Mouse (Mus musculus) heart, embryonic 13.5 days (tissue): ENCODE measurements around the gene Sox6. TPM values are rescaled to one million over a fixed set of nuclear protein-coding genes. Genes with fewer than 3 reads are reported as not detected.

ENCODE experiments used
- ATAC-seq: fragments of 200-750 bp; cut with Nextera tagmentation; 2 replicates; pipeline ENCODE4 v1.8.0; 2017; ENCODE audit warnings: moderate TSS enrichment; ENCODE audit not compliant: insufficient number of reproducible peaks, low FRiP score, low TSS enrichment; ENCODE audit errors: extremely low read depth
- H3K27ac ChIP-seq: fragments of 300-500 bp; sonication (generic); replicated peaks from 2 replicates; pipeline ENCODE4 v1.5.1; 2015; ENCODE audit warnings: moderate library complexity, mild to moderate bottlenecking, inconsistent platforms
- H3K27me3 ChIP-seq: fragments of 300-500 bp; sonication (generic); replicated peaks from 2 replicates; pipeline ENCODE4 v1.6.1; 2015; ENCODE audit warnings: mild to moderate bottlenecking, inconsistent platforms
- H3K36me3 ChIP-seq: fragments of 300-500 bp; sonication (generic); 2 replicates; pipeline ENCODE4 v1.6.1; 2015; ENCODE audit warnings: mild to moderate bottlenecking, inconsistent platforms
- H3K4me1 ChIP-seq: fragments of 300-500 bp; sonication (generic); 2 replicates; pipeline ENCODE4 v1.6.1; 2015; ENCODE audit warnings: inconsistent platforms
- H3K4me2 ChIP-seq: fragments of 300-500 bp; sonication (generic); 2 replicates; pipeline ENCODE4 v1.6.1; 2015; ENCODE audit warnings: inconsistent platforms, mild to moderate bottlenecking, moderate library complexity
- H3K4me3 ChIP-seq: fragments of 300-500 bp; sonication (generic); 2 replicates; pipeline ENCODE4 v1.5.1; 2015; ENCODE audit warnings: moderate library complexity, mild to moderate bottlenecking, inconsistent platforms
- H3K9ac ChIP-seq: fragments of 300-500 bp; sonication (generic); 2 replicates; pipeline ENCODE4 v1.6.1; 2015; ENCODE audit warnings: inconsistent platforms, mild to moderate bottlenecking, moderate library complexity
- H3K9me3 ChIP-seq: fragments of 300-500 bp; sonication (generic); 2 replicates; pipeline ENCODE4 v1.6.1; 2016; ENCODE audit warnings: inconsistent platforms
- WGBS: fragments of 180-500 bp; shearing (Covaris S2); methylation state at CpG from one replicate; pipeline ENCODE4 v1.1.7; 2015; ENCODE audit warnings: mixed read lengths; 5-methylcytosine and 5-hydroxymethylcytosine counted together
- polyA plus RNA-seq: library from polyadenylated mRNA; unstranded; fragments of >200 nt; fragmentation: Nextera tagmentation; extraction: Ambion mirVana; gene quantifications from 2 replicates; pipeline ENCODE4 v1.2.1, GENCODE M21; 2015

Gene Sox6
- polyA plus RNA-seq, 1 experiment from 2014 or later = 27.2 TPM

DNA sequence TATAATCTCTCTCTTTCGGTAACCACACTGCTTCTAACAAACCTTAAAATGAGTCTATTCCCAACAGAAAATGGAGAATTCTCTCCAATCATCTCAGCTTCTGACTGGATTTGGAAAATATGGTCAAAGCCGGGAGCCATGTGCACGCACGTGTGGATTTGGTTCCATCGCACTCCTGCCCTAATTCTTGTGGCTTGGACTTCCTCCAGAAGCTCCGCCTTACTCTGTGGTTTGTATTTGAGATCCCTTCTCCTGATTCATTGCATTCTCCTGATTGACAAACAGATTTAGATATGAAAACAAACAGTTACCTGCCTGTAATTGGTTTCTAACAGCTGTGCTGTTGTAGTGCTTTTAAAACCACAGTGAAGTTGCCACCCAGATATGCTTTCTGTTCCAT lies 351.9 kb downstream of the Sox6 start:
- Histone ChIP-seq H3K27me3 (no peaks in the 10 kb centered on the region), H3K4me2 (no peak overlapping the region), H3K4me1 (peaks cover 7% of the 10 kb centered on the region; the same call in 1 of the 2 replicates), H3K36me3 (no peaks in the 10 kb centered on the region), H3K9me3 (no peaks in the 10 kb centered on the region), H3K9ac (no peak overlapping the region), H3K27ac (no peak overlapping the region), H3K4me3 (no peak overlapping the region)
- 81% methylated on average over 6 of the region's 6 CpGs for WGBS
- no peak for ATAC-seq

DNA sequence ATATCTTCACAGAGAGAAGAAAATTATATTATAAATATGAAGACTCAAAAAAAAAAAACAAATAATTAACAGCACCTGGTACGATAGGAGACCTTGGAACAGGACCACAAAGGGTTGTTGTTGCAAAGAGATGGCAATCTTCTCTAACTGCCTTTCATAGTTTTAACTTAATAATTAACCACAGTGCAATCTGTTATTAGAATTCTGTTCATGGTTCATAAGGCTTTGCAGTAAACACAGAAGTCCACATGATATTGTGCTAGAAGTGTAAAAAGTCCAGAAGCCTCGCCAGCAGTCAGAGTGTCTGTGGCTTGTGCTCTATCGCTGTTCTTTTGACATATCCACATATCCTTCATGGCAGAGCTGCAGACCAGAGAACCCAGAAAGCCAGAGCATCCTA lies 354.5 kb downstream of the Sox6 start:
- WGBS = 82% methylated on average over 3 of the region's 3 CpGs

DNA sequence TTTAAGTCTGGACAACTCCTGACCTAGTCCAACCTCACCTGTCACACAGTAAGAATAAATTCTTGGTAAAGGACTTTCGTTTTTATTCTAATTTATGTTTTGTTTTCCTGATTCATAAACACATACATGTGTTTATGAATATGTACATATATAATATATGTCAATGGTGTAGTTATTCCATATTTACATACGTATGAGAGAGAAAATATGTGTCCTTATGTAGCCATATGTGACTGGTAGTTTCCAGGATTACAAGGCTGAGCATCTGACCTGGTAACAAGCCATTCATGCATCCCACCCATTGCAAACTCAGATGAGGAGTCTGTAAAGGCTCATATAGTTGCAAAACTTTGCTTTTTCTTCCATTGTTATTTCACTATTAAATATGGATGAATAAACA lies 366.8 kb downstream of the Sox6 start:
- H3K4me1 ChIP-seq = peaks cover 30% of the 10 kb centered on the region
- no peak overlapping the region for H3K9ac ChIP-seq
- H3K4me3 ChIP-seq = no peak overlapping the region
- no peaks in the 10 kb centered on the region for H3K27me3 ChIP-seq
- WGBS = 76% methylated on average over 2 of the region's 2 CpGs
- no peak for ATAC-seq
- no peaks in the 10 kb centered on the region for H3K9me3 ChIP-seq
- H3K27ac ChIP-seq = no peak overlapping the region
- no peak overlapping the region for H3K4me2 ChIP-seq
- no peaks in the 10 kb centered on the region for H3K36me3 ChIP-seq

More for the DNA sequence above, 354.5 kb downstream of the Sox6 start:
- no peak for ATAC-seq
- no peak overlapping the region for H3K4me3 ChIP-seq
- no peak overlapping the region for H3K27ac ChIP-seq
- H3K27me3 ChIP-seq = no peaks in the 10 kb centered on the region
- H3K9ac ChIP-seq = no peak overlapping the region
- H3K4me1 ChIP-seq = peaks cover 7% of the 10 kb centered on the region; the same call in 1 of the 2 replicates
- no peak overlapping the region for H3K4me2 ChIP-seq
- no peaks in the 10 kb centered on the region for H3K9me3 ChIP-seq
- no peaks in the 10 kb centered on the region for H3K36me3 ChIP-seq

DNA sequence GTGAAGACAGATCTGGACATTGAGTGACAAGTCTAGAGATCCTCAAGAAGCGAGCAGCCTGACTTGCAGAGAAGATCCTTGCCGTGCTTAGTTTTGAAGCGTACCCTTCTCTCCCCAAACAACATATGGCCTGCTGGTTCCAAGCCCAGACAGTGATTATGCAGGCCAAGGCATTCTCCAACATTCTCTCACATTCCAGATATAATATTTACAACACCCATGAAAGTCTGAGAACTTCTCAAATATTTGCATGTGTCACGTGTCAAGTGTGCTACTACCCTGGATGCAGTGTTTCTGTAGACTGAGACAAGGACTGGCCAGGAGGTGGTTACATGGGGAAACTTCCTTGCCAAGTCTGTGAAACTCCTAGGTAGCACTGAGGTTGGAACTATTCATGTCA lies 367.3 kb downstream of the Sox6 start:
- Histone ChIP-seq H3K4me1 (peaks cover 35% of the 10 kb centered on the region), H3K4me3 (no peak overlapping the region), H3K27me3 (no peaks in the 10 kb centered on the region), H3K36me3 (no peaks in the 10 kb centered on the region), H3K9me3 (no peaks in the 10 kb centered on the region), H3K4me2 (no peak overlapping the region), H3K27ac (no peak overlapping the region), H3K9ac (no peak overlapping the region)
- ATAC-seq = no peak
- 71% methylated on average over 4 of the region's 4 CpGs for WGBS

DNA sequence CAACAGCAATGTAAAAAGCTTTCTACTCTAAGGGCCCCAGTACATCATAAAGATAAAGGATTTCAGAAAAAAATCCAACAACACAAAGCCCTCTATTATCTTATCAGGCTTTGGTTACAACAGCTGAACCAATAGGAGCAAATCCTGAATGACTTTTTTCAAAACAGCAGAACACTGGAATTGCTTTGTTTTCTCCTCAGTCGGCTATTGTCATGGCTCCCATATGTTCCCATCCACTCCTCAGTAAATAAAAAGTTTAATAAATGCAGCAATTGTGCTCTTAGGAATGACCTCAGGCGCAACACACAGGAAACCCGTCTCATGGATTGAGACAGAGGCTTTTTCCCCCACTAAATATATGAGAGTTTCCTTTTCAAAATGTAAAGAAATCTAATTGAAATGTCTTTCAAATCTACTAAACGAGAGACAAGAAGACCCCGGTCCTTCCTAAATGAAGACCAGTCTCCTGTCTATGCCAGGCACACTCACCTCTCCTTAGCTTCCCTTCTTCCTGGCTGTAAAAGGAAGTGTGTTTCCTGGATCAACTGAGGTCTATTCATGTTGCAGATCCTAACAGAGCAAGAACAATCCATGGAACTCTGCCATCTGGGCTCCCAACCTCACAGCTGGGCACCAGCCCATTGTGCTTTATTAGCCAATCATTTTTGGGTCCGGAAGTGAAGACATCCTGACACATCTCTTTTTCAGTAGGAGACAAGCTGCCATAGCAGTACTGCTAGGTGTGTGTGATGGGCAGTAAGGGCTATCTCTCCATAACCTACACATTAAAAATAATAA lies 369.2 kb downstream of the Sox6 start:
- peaks cover 36% of the 10 kb centered on the region for H3K4me1 ChIP-seq
- H3K4me3 ChIP-seq = no peak overlapping the region
- no peaks in the 10 kb centered on the region for H3K27me3 ChIP-seq
- H3K9ac ChIP-seq = no peak overlapping the region
- H3K4me2 ChIP-seq = no peak overlapping the region
- no peaks in the 10 kb centered on the region for H3K9me3 ChIP-seq
- WGBS = 58% methylated on average over 6 of the region's 6 CpGs
- ATAC-seq = no peak
- H3K36me3 ChIP-seq = no peaks in the 10 kb centered on the region
- H3K27ac ChIP-seq = peak overlapping the region; percentile 49; the same call in 1 of the 2 replicates

DNA sequence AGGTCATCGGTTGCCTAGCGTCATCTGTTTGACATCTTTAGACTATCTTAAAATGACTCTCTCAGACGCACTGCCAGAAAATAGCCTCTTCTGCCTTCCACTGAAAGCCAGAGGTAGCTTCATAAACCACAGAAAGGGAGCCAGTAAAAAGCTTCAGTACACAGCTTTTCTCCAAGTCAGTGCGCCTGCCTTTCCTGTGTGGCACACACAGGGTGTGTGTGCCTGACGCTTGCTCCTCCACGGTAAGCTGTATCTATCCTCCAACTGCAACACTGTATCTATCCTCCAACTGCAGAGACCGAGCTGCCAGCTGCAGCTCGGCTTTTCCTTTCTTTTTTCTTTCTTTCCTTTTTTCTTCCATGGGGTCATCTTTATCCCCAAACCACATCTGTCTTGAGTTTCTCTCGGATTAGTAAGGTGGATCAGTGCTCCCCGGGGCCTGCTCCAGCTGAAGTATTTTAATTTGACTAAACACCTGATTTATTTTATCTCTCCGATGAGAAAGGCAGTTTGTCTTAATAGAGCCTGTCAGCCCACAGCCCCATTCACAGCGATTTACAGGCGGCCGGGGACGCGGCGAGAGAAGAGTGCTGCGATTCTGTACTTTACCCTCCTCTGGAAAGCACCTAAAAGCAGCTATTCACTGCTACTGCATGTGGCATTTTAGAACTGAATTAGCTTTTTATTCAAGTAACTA lies 371.8 kb downstream of the Sox6 start:
- no peak for ATAC-seq
- WGBS = 38% methylated on average over 18 of the region's 18 CpGs

DNA sequence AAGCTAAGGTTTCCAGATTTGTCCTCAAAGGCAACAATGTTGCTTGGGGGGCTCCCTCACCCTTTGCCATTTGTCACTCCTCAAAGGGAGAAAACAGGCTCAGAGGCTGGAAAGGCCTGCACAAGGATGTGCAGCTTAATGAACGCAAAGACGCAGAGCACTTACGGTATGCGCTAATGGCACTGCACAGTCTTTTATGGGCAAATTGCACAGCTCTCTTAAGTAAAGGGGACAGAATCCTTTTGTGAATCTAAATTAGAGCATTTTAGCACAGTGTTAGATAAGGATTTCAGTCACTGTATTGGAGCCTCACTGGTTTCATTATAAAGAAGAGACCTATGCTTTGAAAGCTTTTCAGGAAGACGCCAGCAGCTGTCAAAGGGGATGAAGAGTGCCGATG lies 375.2 kb downstream of the Sox6 start:
- H3K4me2 ChIP-seq = no peak overlapping the region
- no peaks in the 10 kb centered on the region for H3K36me3 ChIP-seq
- H3K4me1 ChIP-seq = peaks cover 26% of the 10 kb centered on the region
- no peaks in the 10 kb centered on the region for H3K27me3 ChIP-seq
- no peaks in the 10 kb centered on the region for H3K9me3 ChIP-seq
- no peak overlapping the region for H3K27ac ChIP-seq
- no peak overlapping the region for H3K9ac ChIP-seq
- WGBS = 66% methylated on average over 6 of the region's 6 CpGs
- ATAC-seq = no peak
- H3K4me3 ChIP-seq = no peak overlapping the region

More for the DNA sequence above, 371.8 kb downstream of the Sox6 start:
- no peaks in the 10 kb centered on the region for H3K27me3 ChIP-seq
- H3K4me3 ChIP-seq = peak overlapping the region; percentile 40
- no peaks in the 10 kb centered on the region for H3K36me3 ChIP-seq
- peak overlapping the region; percentile 34; the same call in 1 of the 2 replicates for H3K27ac ChIP-seq
- H3K9me3 ChIP-seq = no peaks in the 10 kb centered on the region
- peaks cover 34% of the 10 kb centered on the region for H3K4me1 ChIP-seq
- H3K4me2 ChIP-seq = peak overlapping the region; percentile 63
- H3K9ac ChIP-seq = peak overlapping the region; percentile 71

DNA sequence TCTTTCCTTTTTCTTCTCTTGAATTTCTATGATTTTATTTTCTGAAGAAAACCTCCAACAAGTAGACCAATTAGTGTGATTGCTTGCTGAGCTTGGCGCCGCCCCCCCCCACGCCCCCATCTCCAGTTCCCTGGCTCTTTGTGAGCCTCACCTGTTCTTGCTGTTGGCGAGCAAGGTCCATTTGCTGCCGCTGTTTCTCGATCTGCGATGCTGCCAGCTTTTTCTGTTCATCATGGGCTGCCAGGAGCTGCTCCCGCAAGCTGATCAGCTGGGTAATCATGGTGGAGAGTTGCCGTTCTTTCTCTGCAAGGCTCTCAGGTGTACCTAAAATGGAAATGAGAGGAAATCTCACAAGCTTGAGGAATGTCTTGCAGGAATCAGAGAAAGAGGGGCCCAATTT lies 376.5 kb downstream of the Sox6 start:
- ATAC-seq = no peak
- 83% methylated on average over 9 of the region's 9 CpGs for WGBS
- H3K27me3 ChIP-seq = no peaks in the 10 kb centered on the region
- no peak overlapping the region for H3K4me2 ChIP-seq
- no peaks in the 10 kb centered on the region for H3K9me3 ChIP-seq
- H3K4me3 ChIP-seq = no peak overlapping the region
- H3K9ac ChIP-seq = no peak overlapping the region
- H3K4me1 ChIP-seq = peaks cover 15% of the 10 kb centered on the region
- H3K27ac ChIP-seq = no peak overlapping the region
- H3K36me3 ChIP-seq = no peaks in the 10 kb centered on the region

DNA sequence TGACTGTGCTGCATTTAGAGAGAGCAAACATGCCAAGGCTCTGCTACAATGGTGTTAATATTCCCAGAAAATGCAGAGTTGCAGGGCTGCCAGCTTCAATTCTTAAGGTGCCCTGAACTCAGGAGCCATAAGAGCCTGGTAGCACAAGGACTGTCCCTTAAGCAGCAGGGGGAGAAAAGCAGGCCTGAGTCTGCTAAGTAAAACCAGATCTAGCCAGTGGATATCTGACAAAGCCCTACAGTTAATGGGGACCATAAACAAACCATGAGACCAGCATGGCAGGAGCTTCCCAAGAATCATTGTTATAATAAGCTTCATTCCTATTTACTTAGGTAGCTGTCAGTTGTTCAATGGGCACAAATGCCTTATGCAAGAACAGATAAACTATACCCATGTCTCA lies 391.9 kb downstream of the Sox6 start:
- no peaks in the 10 kb centered on the region for H3K27me3 ChIP-seq
- no peak overlapping the region for H3K4me2 ChIP-seq
- H3K4me3 ChIP-seq = no peak overlapping the region
- H3K27ac ChIP-seq = no peak overlapping the region
- H3K4me1 ChIP-seq = peaks cover 21% of the 10 kb centered on the region
- no peak overlapping the region for H3K9ac ChIP-seq
- ATAC-seq = no peak
- H3K9me3 ChIP-seq = no peaks in the 10 kb centered on the region
- no peaks in the 10 kb centered on the region for H3K36me3 ChIP-seq

DNA sequence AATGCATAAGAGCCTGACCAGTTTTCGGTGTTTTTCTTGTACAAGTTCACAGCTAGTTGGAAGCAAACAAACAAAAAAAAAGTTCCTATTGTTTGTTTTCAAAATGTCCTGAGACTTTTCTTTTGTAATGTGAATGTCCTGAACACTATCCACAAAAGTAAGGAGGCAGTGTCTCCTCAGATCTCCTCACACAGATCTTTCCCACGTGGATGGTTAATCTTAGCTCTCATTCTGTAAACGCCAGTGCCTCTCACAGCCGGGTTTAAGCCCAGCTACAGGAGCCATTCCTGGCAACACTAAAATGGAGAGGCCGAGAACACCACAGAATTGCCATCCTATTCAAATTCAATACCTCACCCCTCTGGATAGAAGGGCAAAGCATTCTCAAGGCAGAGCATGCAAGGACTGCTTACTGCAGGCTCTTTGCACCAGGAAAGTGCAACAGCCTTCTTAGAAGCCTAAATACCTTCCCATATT lies 392.6 kb downstream of the Sox6 start:
- H3K27ac ChIP-seq = no peak overlapping the region
- H3K9me3 ChIP-seq = no peaks in the 10 kb centered on the region
- 28% methylated on average over 5 of the region's 5 CpGs for WGBS
- H3K9ac ChIP-seq = 0 out of 2 replicates have a peak overlapping the region, but pooled peaks have one; percentile 2
- H3K4me1 ChIP-seq = peaks cover 21% of the 10 kb centered on the region
- no peak overlapping the region for H3K4me2 ChIP-seq
- no peak for ATAC-seq
- no peaks in the 10 kb centered on the region for H3K27me3 ChIP-seq
- H3K36me3 ChIP-seq = no peaks in the 10 kb centered on the region
- no peak overlapping the region for H3K4me3 ChIP-seq

DNA sequence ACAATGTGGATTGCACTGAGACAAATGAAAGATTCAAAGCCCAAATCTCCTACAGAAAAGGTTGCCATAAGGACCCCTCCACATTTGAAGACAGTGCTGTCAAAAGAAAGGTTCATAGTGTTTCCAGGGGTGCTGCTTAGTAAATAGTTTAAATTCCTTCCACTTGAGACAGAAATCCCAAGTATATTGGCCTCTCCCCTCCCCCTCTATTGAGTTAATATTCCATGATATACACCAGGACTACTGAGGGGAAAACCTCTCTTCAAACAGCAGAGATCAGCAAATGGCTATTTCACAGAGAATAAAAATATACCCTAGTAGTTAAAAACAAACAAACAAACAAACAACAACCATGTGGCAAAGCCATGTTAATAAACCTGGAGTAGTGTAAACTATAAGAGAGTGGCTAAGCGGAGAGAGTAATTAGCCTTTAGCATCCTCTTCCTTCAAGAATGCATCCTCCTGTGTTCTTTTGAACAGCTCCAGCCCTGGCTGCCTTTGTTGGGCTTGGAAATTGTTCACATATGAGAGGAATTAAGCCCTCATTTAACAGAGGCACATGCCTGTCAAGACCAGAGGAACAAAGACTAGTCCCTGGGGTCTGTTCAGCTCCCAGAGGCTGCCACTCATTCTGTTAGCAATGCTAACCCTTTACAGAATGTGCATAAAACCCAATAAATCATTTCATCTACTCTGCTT lies 393.2 kb downstream of the Sox6 start:
- Histone ChIP-seq H3K4me3 (no peak overlapping the region), H3K4me1 (peaks cover 21% of the 10 kb centered on the region), H3K9me3 (no peaks in the 10 kb centered on the region), H3K4me2 (no peak overlapping the region), H3K36me3 (no peaks in the 10 kb centered on the region), H3K27ac (no peak overlapping the region), H3K27me3 (no peaks in the 10 kb centered on the region), H3K9ac (0 out of 2 replicates have a peak overlapping the region, but pooled peaks have one; percentile 2)
- no peak for ATAC-seq
- 84% methylated on average over 1 of the region's 1 CpGs for WGBS
